Mouse (Mus musculus) hindbrain, embryonic 12.5 days (tissue): Measurements from ENCODE around the gene Rfc3. TPM values are rescaled to one million over a fixed set of nuclear protein-coding genes. Genes with fewer than 3 reads are reported as not detected.
"Not testable (repeated sequence)": the region's sequence is repeated elsewhere in the genome, so short reads cannot be mapped to it uniquely, and the experiment has no call there.

Experiments
- ATAC-seq: fragments of 200-750 bp; cut with Nextera tagmentation; 2 replicates; pipeline ENCODE4 v1.8.0; 2017; ENCODE audit warnings: moderate TSS enrichment; ENCODE audit not compliant: low FRiP score
- H3K27ac ChIP-seq: fragments of 300-500 bp; sonication (generic); 2 replicates; pipeline ENCODE4 v1.5.1; 2016; ENCODE audit warnings: mild to moderate bottlenecking
- H3K27me3 ChIP-seq: fragments of 300-500 bp; sonication (generic); 2 replicates; pipeline ENCODE4 v1.6.1; 2016; ENCODE audit warnings: mild to moderate bottlenecking
- H3K36me3 ChIP-seq: fragments of 300-500 bp; sonication (generic); 2 replicates; pipeline ENCODE4 v1.6.1; 2016; ENCODE audit warnings: mild to moderate bottlenecking
- H3K4me1 ChIP-seq: fragments of 300-500 bp; sonication (generic); 2 replicates; pipeline ENCODE4 v1.6.1; 2016
- H3K4me2 ChIP-seq: fragments of 300-500 bp; sonication (generic); replicated peaks from 2 replicates; pipeline ENCODE4 v1.6.1; 2016; ENCODE audit warnings: mild to moderate bottlenecking
- H3K4me3 ChIP-seq: fragments of 300-500 bp; sonication (generic); 2 replicates; pipeline ENCODE4 v1.5.1; 2016; ENCODE audit warnings: mild to moderate bottlenecking
- H3K9ac ChIP-seq: fragments of 300-500 bp; sonication (generic); 2 replicates; pipeline ENCODE4 v1.6.1; 2016; ENCODE audit warnings: mild to moderate bottlenecking, moderate library complexity
- H3K9me3 ChIP-seq: fragments of 300-500 bp; sonication (generic); replicated peaks from 2 replicates; pipeline ENCODE4 v1.6.1; 2016; ENCODE audit warnings: mild to moderate bottlenecking
- WGBS: fragments of 180-500 bp; shearing (Covaris S2); methylation state at CpG from one replicate; pipeline ENCODE4 v1.1.7; 2016; 5-methylcytosine and 5-hydroxymethylcytosine counted together
- polyA plus RNA-seq: library from polyadenylated mRNA; unstranded; fragments of >200 nt; fragmentation: Nextera tagmentation; extraction: Ambion mirVana; gene quantifications from 2 replicates; pipeline ENCODE4 v1.2.1, GENCODE M21; 2016

The Rfc3 gene
- 88.6 and 95.1 TPM in 2 replicates for polyA plus RNA-seq

- Histone ChIP-seq H3K36me3 (peaks cover 33% of the 10 kb centered on the region), H3K4me1 (peaks cover 12% of the 10 kb centered on the region), H3K27me3 (no peaks in the 10 kb centered on the region), H3K4me3 (peak within 1 kb of the TSS; percentile 74), H3K9ac (peak within 1 kb of the TSS; percentile 81), H3K27ac (peak within 1 kb of the TSS; percentile 83), H3K9me3 (no peaks in the 10 kb centered on the region), H3K4me2 (peak within 1 kb of the TSS; percentile 73)
- peak; percentile 99 for ATAC-seq
- WGBS: under 1% methylated on average over 39 of the region's 42 CpGs
Observed at GRCm38 (mm10) chr5:151650700-151651410, at the start of gene Rfc3. TSS of gene Rfc3 (minus strand) at chr5:151651242.

- H3K27me3 ChIP-seq, H3K36me3 ChIP-seq, ATAC-seq, H3K4me3 ChIP-seq, H3K9me3 ChIP-seq, H3K9ac ChIP-seq, H3K27ac ChIP-seq, H3K4me1 ChIP-seq, H3K4me2 ChIP-seq: not testable (repeated sequence)
- WGBS: 91% methylated on average over 13 of the region's 13 CpGs
Observed at GRCm38 (mm10) chr5:151693636-151694035, 42.6 kb upstream of the Rfc3 start.

- no peaks in the 10 kb centered on the region for H3K36me3 ChIP-seq
- peak overlapping the region; percentile 45 for H3K4me2 ChIP-seq
- H3K27ac ChIP-seq: no peak overlapping the region
- ATAC-seq: peak; percentile 91
- H3K9ac ChIP-seq: no peak overlapping the region
- no peaks in the 10 kb centered on the region for H3K27me3 ChIP-seq
- H3K9me3 ChIP-seq: no peaks in the 10 kb centered on the region
- H3K4me1 ChIP-seq: no peaks in the 10 kb centered on the region
- 28% methylated on average over 15 of the region's 15 CpGs for WGBS
- H3K4me3 ChIP-seq: no peak overlapping the region
Observed at GRCm38 (mm10) chr5:151686606-151687525, 35.8 kb upstream of the Rfc3 start.

- WGBS: 87% methylated on average over 4 of the region's 4 CpGs
Observed at GRCm38 (mm10) chr5:151662207-151662606, 11.2 kb upstream of the Rfc3 start.

GRCm38 (mm10) chr5:151651411-151651784 lies 356 bp upstream of the Rfc3 start:
- ATAC-seq: peak; percentile 17; the same call in 1 of the 2 replicates
- Histone ChIP-seq H3K27ac (peak overlapping the region; percentile 83), H3K27me3 (no peaks in the 10 kb centered on the region), H3K4me1 (peaks cover 12% of the 10 kb centered on the region), H3K9me3 (no peaks in the 10 kb centered on the region), H3K9ac (no peak overlapping the region), H3K4me2 (peak overlapping the region; percentile 73), H3K36me3 (peaks cover 28% of the 10 kb centered on the region), H3K4me3 (no peak overlapping the region)
- WGBS: 66% methylated on average over 3 of the region's 3 CpGs

More at GRCm38 (mm10) chr5:151662207-151662606, 11.2 kb upstream of the Rfc3 start:
- Histone ChIP-seq H3K4me2 (no peak overlapping the region), H3K9me3 (no peaks in the 10 kb centered on the region), H3K4me3 (no peak overlapping the region), H3K4me1 (no peaks in the 10 kb centered on the region), H3K36me3 (no peaks in the 10 kb centered on the region), H3K27me3 (no peaks in the 10 kb centered on the region), H3K27ac (no peak overlapping the region), H3K9ac (no peak overlapping the region)
- ATAC-seq: no peak

GRCm38 (mm10) chr5:151644845-151645244 lies 6.2 kb downstream of the Rfc3 start:
- Histone ChIP-seq H3K36me3 (peaks cover 91% of the 10 kb centered on the region), H3K9me3 (no peaks in the 10 kb centered on the region), H3K27me3 (no peaks in the 10 kb centered on the region), H3K9ac (no peak overlapping the region), H3K4me1 (peaks cover 6% of the 10 kb centered on the region), H3K4me3 (no peak overlapping the region), H3K27ac (no peak overlapping the region), H3K4me2 (no peak overlapping the region)
- no peak for ATAC-seq
- WGBS: 93% methylated on average over 7 of the region's 7 CpGs

GRCm38 (mm10) chr5:151642867-151643266 lies 8.2 kb downstream of the Rfc3 start:
- peaks cover 78% of the 10 kb centered on the region for H3K36me3 ChIP-seq
- no peak for ATAC-seq
- no peak overlapping the region for H3K4me3 ChIP-seq
- WGBS: 94% methylated on average over 5 of the region's 5 CpGs
- H3K4me1 ChIP-seq: no peaks in the 10 kb centered on the region
- no peak overlapping the region for H3K27ac ChIP-seq
- H3K9ac ChIP-seq: no peak overlapping the region
- H3K4me2 ChIP-seq: no peak overlapping the region
- H3K27me3 ChIP-seq: no peaks in the 10 kb centered on the region
- H3K9me3 ChIP-seq: no peaks in the 10 kb centered on the region

- H3K4me1 ChIP-seq: no peaks in the 10 kb centered on the region
- ATAC-seq: peak; percentile 13; the same call in 1 of the 2 replicates
- no peak overlapping the region for H3K4me2 ChIP-seq
- WGBS: 95% methylated on average over 1 of the region's 1 CpGs
- H3K9ac ChIP-seq: no peak overlapping the region
- no peak overlapping the region for H3K4me3 ChIP-seq
- peaks cover 71% of the 10 kb centered on the region for H3K36me3 ChIP-seq
- H3K27me3 ChIP-seq: no peaks in the 10 kb centered on the region
- H3K27ac ChIP-seq: no peak overlapping the region
- H3K9me3 ChIP-seq: no peaks in the 10 kb centered on the region
Observed at GRCm38 (mm10) chr5:151642102-151642501, 8.9 kb downstream of the Rfc3 start.

- ATAC-seq: no peak
- Histone ChIP-seq H3K36me3 (no peaks in the 10 kb centered on the region), H3K27me3 (no peaks in the 10 kb centered on the region), H3K4me3 (no peak within 1 kb of the TSS), H3K9me3 (no peaks in the 10 kb centered on the region), H3K27ac (no peak within 1 kb of the TSS), H3K4me2 (no peak within 1 kb of the TSS), H3K9ac (no peak within 1 kb of the TSS), H3K4me1 (no peaks in the 10 kb centered on the region)
- 88% methylated on average over 3 of the region's 3 CpGs for WGBS
Observed at GRCm38 (mm10) chr5:151605921-151606320, 45.1 kb downstream of the Rfc3 start, which contains the start of gene Vmn2r18. TSS of gene Vmn2r18 (minus strand) at chr5:151606021.

- no peaks in the 10 kb centered on the region for H3K36me3 ChIP-seq
- ATAC-seq: no peak
- no peaks in the 10 kb centered on the region for H3K27me3 ChIP-seq
- no peaks in the 10 kb centered on the region for H3K9me3 ChIP-seq
- H3K9ac ChIP-seq: no peak overlapping the region
- H3K4me3 ChIP-seq: no peak overlapping the region
- H3K27ac ChIP-seq: no peak overlapping the region
- no peak overlapping the region for H3K4me2 ChIP-seq
- no peaks in the 10 kb centered on the region for H3K4me1 ChIP-seq
- WGBS: 46% methylated on average over 1 of the region's 1 CpGs
Observed at GRCm38 (mm10) chr5:151601696-151602095, 49.3 kb downstream of the Rfc3 start.
